Comparison of ENCODE assay signal across 8 mouse cellular contexts in the genomic region with DNA sequence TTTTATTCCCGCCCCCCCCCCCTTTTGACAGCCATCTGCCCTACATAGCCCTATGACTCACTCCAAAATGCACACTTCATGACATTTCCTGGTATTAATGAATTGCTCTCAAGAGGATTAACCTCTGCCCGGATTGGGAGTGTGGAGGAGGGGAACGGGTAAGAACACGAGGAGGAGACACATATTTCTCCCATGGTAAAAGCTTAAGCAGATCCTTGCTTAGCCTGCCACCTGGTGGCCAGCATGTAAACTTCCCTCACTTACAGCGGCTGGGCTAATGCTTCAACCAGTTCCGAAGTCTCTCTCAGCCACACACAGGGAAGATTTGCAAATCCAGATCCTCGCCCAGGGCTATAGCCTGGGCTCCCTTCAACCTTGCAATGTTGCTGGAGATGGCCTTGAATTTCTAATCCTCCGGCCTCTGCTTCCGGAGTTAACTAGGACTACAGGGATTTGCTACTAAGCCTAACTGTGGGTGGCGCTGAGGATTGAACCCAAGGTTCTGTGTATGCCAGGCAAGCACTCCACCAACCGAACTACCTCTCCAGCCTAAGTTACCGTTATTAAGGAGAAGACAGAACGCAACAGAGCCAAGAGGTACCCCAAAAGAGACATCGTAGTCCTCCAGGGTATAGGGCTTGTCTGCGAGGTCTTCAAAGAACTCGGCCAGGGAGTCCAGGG. TPM values are rescaled to one million over a fixed set of nuclear protein-coding genes. Genes with fewer than 3 reads are reported as not detected.
DNase-seq lines count a peak whose midpoint lies in the region; ATAC-seq lines count a peak whose summit lies in the region.

No protein-coding gene starts in this region.

- peak; percentile 88 for ATAC-seq in inflammation-experienced regulatory T-cells, adult 6 months
- ATAC-seq in megakaryocyte-erythroid progenitor cell, adult 5-6 weeks (replicated peaks; ENCODE audit: low FRiP score, low TSS enrichment, poor library complexity, severe bottlenecking) = peak; percentile 89

- intact Hi-C loops in left cerebral cortex, postnatal 10 days (cut with DNase I) = loop anchor here (5.0 kb wide), 1 partner anchor 90 kb away; no protein-coding TSS in a partner anchor

- peak; percentile 84 for DNase-seq in adrenal gland, adult 2 months
- DNase-seq in embryo, embryonic 11 days = peak; percentile 87
- peak; percentile 65 for DNase-seq in gastrocnemius, postnatal 25 days
- DNase-seq in left cerebral cortex, postnatal 10 days (ENCODE audit: extremely low spot score in 1 of 2, low spot score in 2 of 2) = peak; percentile 67 to 88
- peak; percentile 82 for DNase-seq in right cerebral cortex, postnatal 25 days
- peak; percentile 74 to 81 for DNase-seq in urinary bladder, postnatal 4 days (ENCODE audit: low spot score in 2 of 2)

RNA-seq across cellular contexts. Expression of a gene that starts 8.5 kb away (rescaled TPM):
- 10 to 100 TPM; 13.5 to 15.0 TPM for total RNA-seq in adrenal gland, adult 2 months (2021)
- polyA plus RNA-seq in adrenal gland, adult 2 months (2012; rRNA removed) = 45.6 and 55.9 TPM in 2 replicates
- 10 to 100 TPM; 19.6 to 20.2 TPM for total RNA-seq in gastrocnemius, postnatal 25 days (2021)
- 10 to 100 TPM; 12.9 to 16.1 (median 14.1) TPM for polyA plus RNA-seq in inflammation-experienced regulatory T-cells, adult 6 months (2017; shearing (Covaris generic))
- 10 to 100 TPM; 10.4 to 10.5 TPM for total RNA-seq in left cerebral cortex, postnatal 10 days (2021)
- total RNA-seq in megakaryocyte-erythroid progenitor cell, adult 5-6 weeks (2014; fragmentation: Nextera tagmentation) = 91.0 and 120 TPM in 2 replicates
- total RNA-seq in megakaryocyte-erythroid progenitor cell, adult 5-6 weeks (2017) = 32.5 and 40.5 TPM in 2 replicates

RNA-seq across cellular contexts. Expression of a gene that starts 47.1 kb away (rescaled TPM):
- 10 to 100 TPM in 1 of 2 experiments, 1 to 10 TPM in 1; 6.6 to 13.1 TPM for total RNA-seq in adrenal gland, adult 2 months (2021)
- 4.1 and 5.0 TPM in 2 replicates for polyA plus RNA-seq in adrenal gland, adult 2 months (2012; rRNA removed)
- 1 to 10 TPM; 4.4 to 4.8 TPM for total RNA-seq in gastrocnemius, postnatal 25 days (2021)
- 1 to 10 TPM; 5.3 to 9.5 (median 5.4) TPM for polyA plus RNA-seq in inflammation-experienced regulatory T-cells, adult 6 months (2017; shearing (Covaris generic))
- 10 to 100 TPM; 16.6 to 18.0 TPM for total RNA-seq in left cerebral cortex, postnatal 10 days (2021)
- 1.4 and 2.7 TPM in 2 replicates for total RNA-seq in megakaryocyte-erythroid progenitor cell, adult 5-6 weeks (2014; fragmentation: Nextera tagmentation)
- total RNA-seq in megakaryocyte-erythroid progenitor cell, adult 5-6 weeks (2017) = 2.3 and 3.6 TPM in 2 replicates

Comparison
In these comparisons a context has a peak if more than half of its experiments do, and no peak if none do; other contexts are left out.
1. Peak in every context shown above with its lines: DNase-seq and ATAC-seq.